Mouse (Mus musculus): ENCODE data around the gene Scd2. TPM values are rescaled to one million over a fixed set of nuclear protein-coding genes. Genes with fewer than 3 reads are reported as not detected.
"Not testable (repeated sequence)": the region's sequence is repeated elsewhere in the genome, so short reads cannot be mapped to it uniquely, and the experiment has no call there.

Scd2 gene
- total RNA-seq, 4 experiments from 2014 or later, result 662 to 773 (median 703) TPM

GRCm38 (mm10) chr19:44310814-44311213, 17.3 kb downstream of the Scd2 start:
- no peak for DNase-seq (ENCODE audit: low spot score in 2 of 2)

- DNase-seq (ENCODE audit: low spot score in 2 of 2), result no peak
These were observed 18.0 kb downstream of the Scd2 start for GRCm38 (mm10) chr19:44311306-44312006.

- DNase-seq (ENCODE audit: low spot score in 2 of 2), result peak in 1 of 2 experiments; percentile 81
These were observed 18.5 kb downstream of the Scd2 start for GRCm38 (mm10) chr19:44312007-44312360.

GRCm38 (mm10) chr19:44313066-44313465, 19.6 kb downstream of the Scd2 start:
- DNase-seq (ENCODE audit: low spot score in 2 of 2), result no peak

GRCm38 (mm10) chr19:44314327-44314759, 20.9 kb downstream of the Scd2 start:
- DNase-seq (ENCODE audit: low spot score in 2 of 2), result peak; percentile 82 to 84

- peak in 1 of 2 experiments; percentile 55 for DNase-seq (ENCODE audit: low spot score in 2 of 2)
These were observed 21.5 kb downstream of the Scd2 start for GRCm38 (mm10) chr19:44314871-44315414.

GRCm38 (mm10) chr19:44316752-44317315, 23.4 kb downstream of the Scd2 start:
- no peak for DNase-seq (ENCODE audit: low spot score in 2 of 2)

- no peak for DNase-seq (ENCODE audit: low spot score in 2 of 2)
These were observed 23.9 kb downstream of the Scd2 start for GRCm38 (mm10) chr19:44317391-44317790.

- DNase-seq (ENCODE audit: low spot score in 2 of 2), result no peak
These were observed 25.1 kb downstream of the Scd2 start for GRCm38 (mm10) chr19:44318545-44318944.

GRCm38 (mm10) chr19:44320316-44320715, 26.8 kb downstream of the Scd2 start:
- no peak for DNase-seq (ENCODE audit: low spot score in 2 of 2)

- DNase-seq (ENCODE audit: low spot score in 2 of 2), result no peak
These were observed 27.7 kb downstream of the Scd2 start for GRCm38 (mm10) chr19:44321201-44321600.

- no peak for DNase-seq (ENCODE audit: low spot score in 2 of 2)
These were observed 28.2 kb downstream of the Scd2 start for GRCm38 (mm10) chr19:44321631-44322030.

- no peak for DNase-seq (ENCODE audit: low spot score in 2 of 2)
These were observed 36.1 kb downstream of the Scd2 start for GRCm38 (mm10) chr19:44329566-44329965.

- not testable (repeated sequence) for DNase-seq (ENCODE audit: low spot score in 2 of 2)
These were observed 37.7 kb downstream of the Scd2 start for GRCm38 (mm10) chr19:44331128-44331527.

- DNase-seq (ENCODE audit: low spot score in 2 of 2), result no peak
These were observed 38.4 kb downstream of the Scd2 start for GRCm38 (mm10) chr19:44331911-44332310.

GRCm38 (mm10) chr19:44332326-44332725, 38.9 kb downstream of the Scd2 start:
- peak; percentile 44 to 54 for DNase-seq (ENCODE audit: low spot score in 2 of 2)

GRCm38 (mm10) chr19:44332833-44333623, 39.6 kb downstream of the Scd2 start, which contains the start of gene Scd4:
Gene Scd4 (plus strand): TSS chr19:44333092.
- DNase-seq (ENCODE audit: low spot score in 2 of 2), result peak; percentile 37 to 45

- no peak for DNase-seq (ENCODE audit: low spot score in 2 of 2)
These were observed 40.5 kb downstream of the Scd2 start for GRCm38 (mm10) chr19:44333991-44334390.

GRCm38 (mm10) chr19:44335876-44336662, 42.6 kb downstream of the Scd2 start:
- DNase-seq (ENCODE audit: low spot score in 2 of 2), result no peak

- DNase-seq (ENCODE audit: low spot score in 2 of 2), result no peak
These were observed 56.2 kb downstream of the Scd2 start for GRCm38 (mm10) chr19:44349689-44350088.

- DNase-seq (ENCODE audit: low spot score in 2 of 2), result no peak
These were observed 58.3 kb downstream of the Scd2 start for GRCm38 (mm10) chr19:44351756-44352155.
